Mouse (Mus musculus) inflammation-experienced regulatory T-cells, adult 16 weeks (primary cell): ENCODE measurements around the gene Zfp600. TPM values are rescaled to one million over a fixed set of nuclear protein-coding genes. Genes with fewer than 3 reads are reported as not detected.

Experiments used
- polyA plus RNA-seq: library from polyadenylated mRNA; unstranded; fragments of 100-300 nt; shearing (Covaris generic); gene quantifications from one replicate; pipeline ENCODE4 v1.2.1, GENCODE M21; 2017

Zfp600 gene
- not detected for polyA plus RNA-seq

DNA sequence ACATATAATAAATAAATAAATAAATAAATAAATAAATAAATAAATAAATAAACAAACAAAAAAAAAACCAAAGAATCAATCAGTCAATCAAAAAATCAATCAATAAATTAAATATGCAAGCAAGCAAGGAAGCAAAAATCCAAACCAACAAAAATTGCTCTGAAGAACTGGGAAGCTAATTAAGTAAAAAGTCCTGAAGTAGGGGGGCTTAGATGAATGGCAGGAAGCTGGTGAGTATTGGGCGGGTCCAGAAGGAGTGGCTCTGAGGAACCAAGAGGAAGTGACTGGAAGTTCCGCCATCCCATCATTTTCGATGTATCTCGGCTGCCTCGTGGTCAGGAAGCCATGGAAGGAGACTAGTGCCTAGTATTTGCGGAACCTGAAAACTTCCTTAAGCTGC is at the start of gene Zfp600:
Zfp600 (plus strand) TSS at position 301 of the 400 bp plus-strand sequence.

Other genes starting within 250 kb of the Zfp600 start
- gene Zfp987, start 59.5 kb upstream of the Zfp600 start, polyA plus RNA-seq: 2.6 TPM